Mouse (Mus musculus) mesoderm, embryonic 11.5 days (tissue): Measurements from ENCODE around the gene Siae.

Experiments
- DNase-seq: peaks from one replicate; pipeline ENCODE4 v3.0.0-alpha.2; 2012; ENCODE audit warnings: low read depth, low spot score

Gene Siae

GRCm38 (mm10) chr9:37625129-37625528 is 69.6 kb downstream of the Siae start:
- DNase-seq, result no peak

DNA sequence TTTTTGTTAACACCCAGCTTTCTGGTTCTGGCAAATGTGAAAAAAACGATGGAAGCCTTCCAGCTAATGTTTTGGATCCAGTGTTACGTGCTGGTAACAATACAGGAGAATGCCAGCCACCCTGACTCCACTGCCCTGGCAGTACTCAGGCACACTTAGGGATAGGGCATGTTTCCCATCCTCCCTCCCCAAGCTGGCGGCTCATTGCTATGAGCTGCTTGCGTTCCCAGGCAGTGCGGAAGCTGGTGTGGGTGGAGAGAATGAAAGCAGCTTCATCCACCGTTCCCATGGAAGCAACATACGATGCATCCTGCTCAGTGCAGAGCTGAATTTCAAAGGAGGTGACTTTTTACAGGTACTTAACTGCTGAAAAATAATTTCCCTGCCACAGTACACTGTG is 70.1 kb downstream of the Siae start:
- no peak for DNase-seq

DNA sequence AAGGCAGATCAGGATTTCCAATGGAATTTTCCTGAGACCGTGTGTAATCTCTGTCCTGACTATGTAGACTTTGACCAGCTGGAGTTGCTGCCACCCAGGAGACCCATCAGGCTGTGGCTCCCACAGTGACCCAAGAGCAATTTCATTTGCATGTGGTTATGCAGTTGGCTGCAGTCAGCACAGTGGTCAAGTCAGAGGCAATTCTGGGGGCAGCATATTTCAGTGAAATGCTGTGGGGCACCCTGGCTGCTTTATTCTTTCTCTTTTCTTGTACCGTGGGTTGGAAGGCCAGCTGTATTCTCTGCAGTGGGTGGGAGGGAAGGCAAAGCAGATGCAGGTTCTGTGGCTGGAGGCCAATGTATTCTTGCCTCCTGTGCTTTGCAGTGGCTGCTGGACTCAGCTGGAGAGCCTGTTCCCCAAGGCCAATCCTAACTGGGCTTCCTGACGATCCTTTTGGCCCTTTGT is 70.6 kb downstream of the Siae start:
- DNase-seq, result peak; percentile 18

DNA sequence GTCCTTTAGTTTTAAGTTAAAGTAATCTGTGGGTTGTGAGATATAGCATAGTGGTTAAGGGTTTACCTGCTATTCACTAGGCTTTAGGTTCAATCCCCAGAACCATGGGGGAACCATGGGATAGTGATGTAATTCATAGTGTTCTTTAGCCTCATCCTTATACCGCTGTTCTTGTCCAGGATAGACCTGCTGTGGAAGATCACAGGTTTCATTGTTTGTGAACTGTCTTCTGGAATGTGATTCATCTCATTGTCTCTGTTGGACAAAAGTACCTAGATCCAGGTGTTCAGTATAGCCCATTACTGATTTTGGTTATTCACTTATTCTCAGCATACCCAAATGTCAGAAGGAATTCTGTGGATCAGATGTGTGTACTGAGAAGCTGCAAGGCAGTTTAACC is 71.8 kb downstream of the Siae start:
- no peak for DNase-seq

DNA sequence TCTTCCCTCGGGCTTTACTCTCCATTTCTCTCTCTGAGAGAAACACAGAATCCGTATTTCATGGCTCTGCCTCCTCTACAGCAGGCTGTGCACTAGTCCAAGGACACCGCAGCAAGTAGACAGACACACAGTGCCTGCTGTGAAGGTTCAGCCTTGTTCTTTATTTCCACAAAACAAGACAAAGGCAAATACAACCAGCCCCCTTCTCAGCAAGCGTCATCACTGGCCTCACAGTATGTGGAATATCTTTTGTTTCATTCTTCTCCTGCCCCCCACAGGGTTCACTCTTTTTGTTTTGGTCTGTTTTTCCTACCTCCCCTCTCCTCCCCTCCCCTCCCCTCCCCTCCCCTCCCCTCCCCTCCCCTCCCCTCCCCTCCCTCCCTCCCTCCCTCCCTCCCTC is 73.1 kb downstream of the Siae start:
- no peak for DNase-seq

DNA sequence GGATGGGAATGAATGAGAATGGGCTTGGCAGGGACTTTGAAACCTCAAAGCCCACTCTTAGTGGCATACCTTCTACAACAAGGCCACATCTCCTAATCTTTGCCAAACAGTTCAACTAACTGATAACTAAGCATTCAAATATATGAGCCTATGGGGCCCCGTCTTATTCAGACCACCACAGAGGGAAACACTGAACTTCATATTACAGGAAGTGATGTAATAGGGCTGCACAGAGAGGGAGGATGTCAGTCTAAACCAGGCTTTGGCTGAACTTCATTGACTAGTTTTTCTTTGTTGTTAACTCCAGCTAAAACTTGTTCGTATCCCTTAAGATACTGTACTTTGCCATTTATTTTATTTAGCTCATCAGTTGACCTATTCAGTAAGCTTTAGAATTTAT is 74.4 kb downstream of the Siae start:
- DNase-seq, result no peak

DNA sequence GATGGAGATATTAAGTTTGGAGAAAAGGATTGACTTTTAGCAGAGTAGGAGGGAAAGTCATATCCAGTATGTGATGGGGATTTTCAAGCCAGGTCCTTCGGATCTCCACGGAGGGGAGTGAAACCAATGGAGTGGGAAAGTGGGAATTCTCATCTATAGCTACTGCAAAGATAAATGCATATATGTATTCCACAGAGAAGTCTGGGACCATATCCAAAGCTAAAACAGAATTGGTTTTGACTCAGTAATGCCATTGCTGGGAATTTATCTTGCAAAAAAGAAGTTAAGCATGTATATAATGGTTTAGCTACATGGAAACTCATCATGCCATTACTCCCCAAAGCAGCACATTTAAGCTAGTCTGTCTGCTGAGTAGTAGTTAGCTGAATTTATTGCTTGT is 76.8 kb downstream of the Siae start:
- DNase-seq, result no peak

- DNase-seq, result no peak
These were observed 78.8 kb downstream of the Siae start for GRCm38 (mm10) chr9:37634269-37634668.

DNA sequence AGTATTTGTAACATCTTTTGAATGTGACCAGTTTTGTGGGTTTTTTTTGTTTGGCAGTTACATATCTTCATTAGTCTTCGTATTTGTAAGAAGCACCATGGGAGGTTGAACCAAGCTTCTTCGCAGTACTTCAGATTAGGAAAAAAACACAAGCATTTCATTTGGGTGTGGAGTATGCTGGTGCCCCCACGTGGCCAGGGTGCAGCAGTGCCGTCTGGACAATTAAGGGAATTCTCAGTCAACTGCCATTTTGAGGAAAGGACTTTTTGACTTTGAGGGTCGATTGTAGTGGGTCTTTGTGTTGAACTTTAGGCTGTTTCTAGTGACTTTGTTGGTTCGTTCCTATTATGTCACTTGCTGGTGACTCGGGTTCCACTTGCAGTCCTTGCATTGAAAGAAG is 80.8 kb downstream of the Siae start:
- DNase-seq, result peak; percentile 55

GRCm38 (mm10) chr9:37636800-37637542 is 81.5 kb downstream of the Siae start:
- DNase-seq, result no peak

- no peak for DNase-seq
These were observed 83.2 kb downstream of the Siae start for GRCm38 (mm10) chr9:37638721-37639120.

GRCm38 (mm10) chr9:37646246-37646645 is 90.7 kb downstream of the Siae start:
- DNase-seq, result no peak

GRCm38 (mm10) chr9:37650639-37651038 is 95.1 kb downstream of the Siae start:
- no peak for DNase-seq

DNA sequence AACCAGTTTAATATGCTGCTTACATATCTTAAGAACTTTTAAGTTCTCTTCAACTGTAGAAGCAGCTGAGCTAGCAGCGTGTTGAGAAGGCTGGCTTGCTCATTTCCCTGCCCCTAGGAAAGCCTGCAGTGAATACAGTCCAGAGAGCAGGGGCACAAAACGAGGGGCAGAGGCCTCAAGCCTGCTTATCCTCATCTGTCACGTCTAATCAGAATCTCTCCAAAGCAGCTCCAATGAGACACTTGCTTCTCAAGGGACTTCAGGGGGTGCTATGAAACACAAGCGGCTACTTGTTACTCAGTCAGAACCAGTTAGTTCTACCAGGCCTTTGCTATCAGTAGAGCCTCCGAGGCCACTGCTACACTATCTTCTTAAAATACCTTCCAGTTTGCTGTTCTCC is 98.3 kb downstream of the Siae start:
- DNase-seq, result no peak

DNA sequence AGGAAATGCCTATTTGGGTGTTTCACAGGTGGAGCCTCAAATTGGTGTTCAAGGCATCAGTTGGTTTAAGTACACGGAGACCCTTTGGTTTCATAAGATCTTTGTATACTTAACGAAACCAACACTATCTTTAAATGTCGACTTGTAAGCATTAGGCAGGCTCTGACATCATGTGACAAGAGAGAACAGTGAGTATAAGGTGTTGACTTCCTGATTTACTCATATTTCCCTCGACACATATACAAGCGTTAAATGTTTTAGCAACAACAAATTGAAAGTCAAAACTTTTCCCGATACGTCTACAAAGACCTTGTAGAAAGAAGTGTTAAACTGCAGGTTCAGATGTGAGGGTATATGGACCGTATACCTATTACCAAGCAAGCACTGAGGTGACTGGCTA is 100.5 kb downstream of the Siae start:
- DNase-seq, result peak; percentile 1

- peak; percentile 8 for DNase-seq
These were observed 101.0 kb downstream of the Siae start for GRCm38 (mm10) chr9:37656439-37656881.

- DNase-seq, result peak; percentile 92
These were observed 101.5 kb downstream of the Siae start, which contains the start of gene Tbrg1 for GRCm38 (mm10) chr9:37656931-37657481. Gene Tbrg1 (minus strand): TSS chr9:37657312.

DNA sequence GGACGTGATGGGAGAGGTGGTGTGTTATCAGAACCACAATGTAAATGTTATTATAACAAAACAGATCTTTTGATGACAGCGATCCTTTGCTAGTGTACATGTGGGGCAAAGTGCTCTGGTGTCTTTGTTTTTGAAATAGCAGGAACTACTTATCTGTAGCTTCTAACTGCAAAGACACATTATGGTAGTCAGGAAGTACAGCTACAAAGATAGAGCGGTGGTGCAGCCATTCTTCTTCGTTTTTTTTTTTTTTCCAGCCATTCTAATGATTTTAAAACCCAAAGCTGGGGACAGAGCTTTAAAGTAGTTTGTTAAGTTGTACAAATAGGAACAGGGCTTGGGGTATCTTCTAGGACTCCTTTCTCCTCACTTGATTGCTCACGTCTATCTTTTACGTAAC is 103.9 kb downstream of the Siae start:
- DNase-seq, result no peak

DNA sequence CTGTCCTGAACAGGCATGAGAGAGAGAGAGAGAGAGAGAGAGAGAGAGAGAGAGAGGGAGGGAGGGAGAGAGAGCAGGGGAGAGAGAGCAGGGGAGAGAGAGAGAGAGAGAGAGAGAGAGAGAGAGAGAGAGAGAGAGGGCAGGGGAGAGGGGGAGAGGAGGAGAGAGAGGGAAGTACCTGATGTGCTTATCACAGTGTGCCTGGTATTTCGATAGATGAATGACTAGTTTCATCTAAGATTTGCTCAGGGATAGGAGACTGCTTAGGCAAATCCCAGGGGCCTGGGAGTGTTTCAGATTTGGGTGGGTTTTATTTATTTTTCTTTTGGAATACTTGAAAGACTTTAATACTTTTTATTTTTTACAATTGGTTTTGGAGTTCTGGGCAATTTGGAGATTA is 107.7 kb downstream of the Siae start:
- DNase-seq, result no peak

DNA sequence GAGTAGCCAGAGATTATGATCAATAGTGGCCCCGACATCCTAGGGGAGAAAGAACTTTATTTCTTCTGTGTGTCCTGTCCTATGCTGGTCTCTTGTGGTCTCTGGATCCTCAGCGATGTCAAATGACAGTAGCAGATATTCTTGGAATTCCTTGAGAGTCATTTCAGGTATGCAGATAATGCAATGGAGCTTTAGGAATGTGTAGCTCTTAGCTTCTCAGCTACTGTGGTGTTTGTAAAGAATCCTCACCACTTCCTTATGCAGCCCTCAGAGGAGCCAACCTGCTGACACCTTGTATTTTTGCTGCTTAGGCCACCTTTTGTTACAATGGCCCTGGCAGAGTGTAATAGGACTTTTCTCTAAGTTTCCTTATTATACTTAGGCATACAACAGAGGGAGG is 109.1 kb downstream of the Siae start:
- DNase-seq, result peak; percentile 2

DNA sequence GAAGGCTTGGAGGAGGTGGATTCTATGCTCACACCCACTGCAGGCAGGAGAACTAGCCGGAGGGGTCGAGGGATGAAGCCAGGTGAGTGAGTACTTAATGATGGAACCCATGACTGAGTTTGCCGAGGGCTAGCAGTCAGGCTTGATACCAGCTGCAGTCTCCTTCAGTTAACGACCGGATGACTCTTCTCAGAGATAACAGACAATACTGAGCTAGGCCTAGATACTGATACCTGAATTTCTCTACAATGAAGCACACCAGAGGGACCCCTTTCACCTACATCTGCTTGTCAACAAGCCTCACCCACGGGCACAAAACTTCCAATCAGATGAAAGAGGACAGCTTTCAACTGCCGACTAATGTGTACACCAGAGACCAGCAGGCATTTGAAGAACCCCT is 110.5 kb downstream of the Siae start:
- DNase-seq, result no peak

GRCm38 (mm10) chr9:37669115-37669514 is 113.6 kb downstream of the Siae start, which contains the start of gene Panx3:
Gene Panx3 (minus strand): TSS chr9:37669235.
- DNase-seq, result no peak

DNA sequence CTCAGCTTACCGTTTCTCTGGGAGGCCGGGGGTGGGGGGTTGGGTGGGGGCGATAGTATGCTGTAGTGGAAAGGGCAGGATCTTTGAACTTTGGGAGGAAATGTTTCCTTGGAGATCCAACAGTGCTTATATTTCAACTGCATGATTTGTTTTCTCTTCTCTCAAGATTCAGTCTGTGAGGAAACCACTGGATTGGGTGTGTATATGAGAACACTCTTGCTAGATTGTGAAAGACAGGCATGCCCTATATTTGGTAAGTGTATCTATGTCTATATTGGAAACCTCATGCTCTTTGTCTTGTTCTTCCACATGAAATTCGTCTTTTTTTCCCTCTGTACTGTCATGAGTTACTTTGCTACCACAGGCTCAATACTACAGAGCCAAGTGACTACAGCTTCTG is 114.2 kb downstream of the Siae start:
- DNase-seq, result no peak
